Mouse (Mus musculus) forebrain, embryonic 16.5 days (tissue): ENCODE data around the gene Ecsit. TPM values are rescaled to one million over a fixed set of nuclear protein-coding genes. Genes with fewer than 3 reads are reported as not detected.

Source experiments
- microRNA-seq: library from miRNA; unstranded; fragments of <30 nt; microRNA quantifications from one replicate; pipeline ENCODE4, GENCODE M21; 2017
- polyA plus RNA-seq: library from polyadenylated mRNA; unstranded; fragments of >200 nt; fragmentation: Nextera tagmentation; extraction: Ambion mirVana; gene quantifications from 2 replicates; pipeline ENCODE4 v1.2.1, GENCODE M21; 2015

Ecsit gene
- polyA plus RNA-seq, 1 experiment from 2014 or later: 67.4 TPM

Small RNAs within 50 kb of the gene (microRNA-seq; reads per million reads assigned to microRNA genes)
- gene Mir7084: not detected

Other genes with a start within 250 kb of the Ecsit start
- 0.51 TPM in 1 of 2 replicates, not detected in the other for gene Angptl8, start 249.9 kb downstream of the Ecsit start, polyA plus RNA-seq
- 11.8 and 12.0 TPM in 2 replicates for gene Dock6, start 232.8 kb downstream of the Ecsit start, polyA plus RNA-seq
- 37.4 and 39.5 TPM in 2 replicates for gene Rab3d, start 167.2 kb downstream of the Ecsit start, polyA plus RNA-seq
- gene Ccdc159, start 158.0 kb downstream of the Ecsit start, polyA plus RNA-seq: 5.4 and 11.9 TPM in 2 replicates
- gene Tmem205, start 157.9 kb downstream of the Ecsit start, polyA plus RNA-seq: 47.7 and 54.8 TPM in 2 replicates
- gene Plppr2, start 148.4 kb downstream of the Ecsit start, polyA plus RNA-seq: 74.1 and 89.9 TPM in 2 replicates
- gene Swsap1, start 129.7 kb downstream of the Ecsit start, polyA plus RNA-seq: 9.0 and 12.5 TPM in 2 replicates
- 1.6 and 1.8 TPM in 2 replicates for gene Epor, start 121.9 kb downstream of the Ecsit start, polyA plus RNA-seq
- gene Rgl3, start 96.0 kb downstream of the Ecsit start, polyA plus RNA-seq: 0.76 and 1.5 TPM in 2 replicates
- 3.6 and 5.2 TPM in 2 replicates for gene Ccdc151, start 82.8 kb downstream of the Ecsit start, polyA plus RNA-seq
- 90.0 and 93.9 TPM in 2 replicates for gene Prkcsh, start 82.6 kb downstream of the Ecsit start, polyA plus RNA-seq
- 77.6 and 101 TPM in 2 replicates for gene Elavl3, start 33.4 kb downstream of the Ecsit start, polyA plus RNA-seq
- not detected in 2 replicates for gene Gm49318, start 14.2 kb downstream of the Ecsit start, polyA plus RNA-seq
- gene Zfp653, start 14.1 kb downstream of the Ecsit start, polyA plus RNA-seq: 20.7 and 22.4 TPM in 2 replicates
- 0.60 and 0.78 TPM in 2 replicates for gene Cnn1, start 13.8 kb upstream of the Ecsit start, polyA plus RNA-seq
- 147 and 168 TPM in 2 replicates for gene Elof1, start 31.7 kb upstream of the Ecsit start, polyA plus RNA-seq
- gene Acp5, start 50.3 kb upstream of the Ecsit start, polyA plus RNA-seq: 0.42 TPM in 1 of 2 replicates, not detected in the other
- gene Pigyl, start 71.4 kb upstream of the Ecsit start, polyA plus RNA-seq: 72.5 and 78.8 TPM in 2 replicates
- 0.29 and 0.37 TPM in 2 replicates for gene Zfp872, start 102.7 kb upstream of the Ecsit start, polyA plus RNA-seq
- 10.1 and 10.9 TPM in 2 replicates for gene Zfp809, start 140.3 kb upstream of the Ecsit start, polyA plus RNA-seq
- gene Zfp599, start 174.5 kb upstream of the Ecsit start, polyA plus RNA-seq: 12.6 and 12.9 TPM in 2 replicates
- 35.0 and 36.1 TPM in 2 replicates for gene Zfp810, start 222.2 kb upstream of the Ecsit start, polyA plus RNA-seq